Mouse (Mus musculus) ES-Bruce4 (cell line): ENCODE data around the gene Frmd5.

ENCODE experiments used
- CTCF ChIP-seq: IDR thresholded peaks from one replicate; pipeline ENCODE4 v1.8.1; 2011; ENCODE audit warnings: low read depth, low read length
- POLR2A ChIP-seq: IDR thresholded peaks from one replicate; pipeline ENCODE4 v1.8.1; 2011; ENCODE audit warnings: low read length; ENCODE audit not compliant: insufficient read depth

DNA sequence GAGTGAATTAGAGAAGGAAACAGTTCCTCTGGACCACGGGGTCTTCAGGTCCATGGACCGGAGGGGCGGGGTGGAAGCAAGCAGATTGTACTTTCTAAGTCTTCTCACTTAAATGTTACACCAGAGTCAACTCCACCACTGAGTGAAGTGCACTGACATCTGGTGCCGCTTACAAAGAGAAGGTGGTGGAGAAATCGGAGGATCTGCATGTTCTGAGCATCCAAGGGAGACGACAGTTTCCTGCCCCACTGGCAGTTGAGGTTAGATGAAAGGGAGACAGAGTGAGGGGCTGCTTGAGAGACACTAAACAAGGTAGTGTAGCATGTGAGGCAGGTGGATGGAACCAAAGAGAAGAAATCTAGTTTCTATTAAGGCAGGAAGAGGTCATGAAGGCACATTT, 137.0 kb downstream of the Frmd5 start:
- TF ChIP-seq CTCF, result no peak
- TF ChIP-seq POLR2A, result no peak
